Mouse (Mus musculus): ENCODE data around the gene Naa30.

Naa30 gene

GRCm38 (mm10) chr14:49226471-49226870, 54.4 kb downstream of the Naa30 start:
- no peak for DNase-seq (ENCODE audit: low read depth)

GRCm38 (mm10) chr14:49226986-49227385, 55.0 kb downstream of the Naa30 start:
- no peak for DNase-seq (ENCODE audit: low read depth)

GRCm38 (mm10) chr14:49231845-49232244, 59.8 kb downstream of the Naa30 start:
- no peak for DNase-seq (ENCODE audit: low read depth)

- DNase-seq (ENCODE audit: low read depth), result peak; percentile 11
Observed at GRCm38 (mm10) chr14:49234788-49235515, 62.9 kb downstream of the Naa30 start.

GRCm38 (mm10) chr14:49238206-49238605, 66.2 kb downstream of the Naa30 start:
- peak; percentile 9 for DNase-seq (ENCODE audit: low read depth)
